Mouse (Mus musculus): ENCODE measurements around the gene Rorb.

Rorb gene

DNA sequence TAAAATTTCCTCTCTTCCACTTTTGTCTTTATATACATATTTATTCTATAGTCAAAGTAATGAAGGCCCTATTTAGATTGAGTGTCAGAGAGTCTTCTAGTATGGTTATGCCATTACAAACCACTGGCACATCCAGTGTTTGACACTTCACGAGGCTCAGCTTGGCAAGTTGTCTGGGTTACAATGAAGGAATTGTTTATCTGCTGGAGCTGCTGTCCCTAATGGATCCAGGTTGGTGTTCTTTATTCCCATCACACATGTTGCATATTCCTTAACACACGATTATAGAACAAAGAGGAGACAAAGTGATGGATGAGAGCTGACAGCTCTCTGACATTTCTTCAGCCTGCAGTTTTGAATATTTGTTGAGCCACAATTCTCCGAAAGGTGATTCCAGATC, 77.0 kb downstream of the Rorb start:
- no peak for ATAC-seq (ENCODE audit: low TSS enrichment)

- peak; percentile 89 for ATAC-seq (ENCODE audit: low TSS enrichment)
Observed at GRCm38 (mm10) chr19:19005144-19005543, 105.9 kb downstream of the Rorb start.

DNA sequence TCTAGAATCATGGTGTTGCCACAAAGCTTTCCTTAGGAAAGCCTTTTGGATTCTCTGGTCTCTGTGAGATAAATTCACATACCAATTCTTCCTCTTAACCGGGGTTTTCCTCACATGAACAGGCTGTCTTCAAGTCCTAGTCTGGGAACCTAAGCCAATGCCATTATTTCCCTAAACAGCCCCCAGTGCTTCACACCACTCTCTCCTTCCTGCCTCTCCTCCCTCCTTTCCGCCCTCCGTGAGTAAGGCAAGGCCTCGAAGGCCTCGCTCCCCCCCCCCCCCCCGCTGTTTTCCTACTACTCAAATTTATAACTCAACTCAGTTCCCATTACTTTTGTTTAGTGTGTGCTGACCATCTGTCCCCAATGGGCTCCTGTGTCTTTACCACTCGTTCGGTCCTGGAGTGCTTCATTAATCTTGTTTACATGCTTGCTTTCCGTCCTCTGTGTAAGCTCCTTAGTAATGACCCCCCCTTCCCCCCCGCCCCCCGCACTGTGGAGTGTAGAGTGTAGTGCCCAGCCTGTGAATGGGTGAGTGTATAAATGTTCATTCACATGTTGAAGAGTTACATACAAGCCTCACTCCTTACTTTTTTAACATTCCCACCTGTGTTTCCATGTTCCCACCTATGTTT, 106.9 kb downstream of the Rorb start:
- ATAC-seq (ENCODE audit: low TSS enrichment): no peak

GRCm38 (mm10) chr19:18998966-18999365, 112.0 kb downstream of the Rorb start:
- no peak for ATAC-seq (ENCODE audit: low TSS enrichment)

DNA sequence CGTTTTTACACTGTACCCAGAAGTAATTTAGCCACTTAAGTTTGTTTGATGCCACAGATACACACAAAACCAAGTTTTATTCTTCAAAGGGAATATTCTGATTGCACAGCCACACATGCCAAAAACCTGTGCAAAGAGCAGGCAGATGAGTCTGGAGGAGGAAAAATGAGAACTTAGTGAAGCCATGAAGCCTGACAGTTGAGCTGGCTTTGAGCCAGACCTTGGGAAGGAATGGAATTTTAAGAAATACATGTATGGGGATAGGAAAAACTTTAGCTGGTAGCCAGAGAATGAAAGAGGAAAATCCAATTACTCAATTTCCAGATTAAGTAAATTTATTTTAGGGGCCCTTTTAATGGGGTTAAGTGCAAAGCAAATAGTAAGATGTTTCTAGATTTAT, 113.3 kb downstream of the Rorb start:
- 0 out of 2 replicates have a peak, but pooled peaks have one; percentile 22 for ATAC-seq (ENCODE audit: low TSS enrichment)

DNA sequence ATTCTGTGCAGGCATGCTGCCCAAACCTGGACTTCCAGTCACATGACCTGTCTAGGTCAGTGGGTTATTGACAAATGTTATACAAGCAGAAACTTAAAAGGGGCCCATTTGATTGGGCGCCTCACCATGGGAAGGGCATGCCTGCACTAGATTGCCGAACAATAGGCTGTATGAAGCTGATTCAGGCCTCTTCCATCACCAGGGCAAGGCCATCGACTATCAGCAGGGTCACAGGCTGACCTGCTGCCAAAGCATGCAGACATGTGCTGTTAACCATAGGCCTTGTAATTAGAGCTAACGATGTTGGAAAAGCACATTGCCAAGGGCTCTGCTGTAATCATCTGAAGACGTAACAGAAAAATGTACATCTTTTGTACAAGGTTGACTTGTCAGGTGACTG, 131.0 kb downstream of the Rorb start:
- ATAC-seq (ENCODE audit: low TSS enrichment): no peak

DNA sequence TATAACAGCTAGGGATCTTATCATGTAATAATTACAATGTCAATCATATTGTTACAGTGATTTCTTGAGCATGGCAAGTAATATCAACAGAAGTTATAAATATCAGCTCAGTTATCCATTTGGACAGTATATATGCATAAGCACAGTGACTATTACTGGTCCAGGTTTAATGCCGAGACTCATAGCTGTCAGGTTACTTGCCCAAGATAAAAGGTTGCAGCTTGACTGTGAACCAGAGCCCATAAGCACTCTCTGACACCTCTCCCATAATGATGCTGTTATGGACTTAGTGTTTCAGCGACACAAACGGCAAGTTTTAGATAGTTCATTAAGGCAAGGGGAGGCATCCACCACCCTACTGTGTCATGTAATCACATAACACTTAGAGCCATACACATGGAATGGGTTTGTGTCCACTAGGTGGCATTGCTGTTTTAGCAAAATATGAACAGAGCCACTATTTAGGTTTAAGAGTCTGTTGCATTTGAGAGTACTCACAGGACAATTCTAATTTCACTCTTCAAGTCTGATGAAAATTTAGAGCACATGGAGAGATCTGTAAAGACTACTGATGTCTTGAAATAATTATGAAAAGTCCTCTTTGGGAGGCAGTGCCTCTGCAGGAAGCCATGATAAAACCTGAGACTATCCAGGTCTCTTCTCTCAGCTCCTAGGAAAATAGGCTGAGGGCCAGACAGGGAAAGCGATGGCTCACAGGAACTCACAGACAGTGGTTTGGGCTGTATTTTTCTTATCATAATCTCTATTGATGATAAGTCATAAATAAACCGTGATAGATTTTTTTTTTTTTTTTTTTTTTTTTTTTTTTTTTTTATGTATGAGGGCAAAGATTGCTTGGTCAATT, 136.0 kb downstream of the Rorb start:
- ATAC-seq (ENCODE audit: low TSS enrichment): peak; percentile 81

DNA sequence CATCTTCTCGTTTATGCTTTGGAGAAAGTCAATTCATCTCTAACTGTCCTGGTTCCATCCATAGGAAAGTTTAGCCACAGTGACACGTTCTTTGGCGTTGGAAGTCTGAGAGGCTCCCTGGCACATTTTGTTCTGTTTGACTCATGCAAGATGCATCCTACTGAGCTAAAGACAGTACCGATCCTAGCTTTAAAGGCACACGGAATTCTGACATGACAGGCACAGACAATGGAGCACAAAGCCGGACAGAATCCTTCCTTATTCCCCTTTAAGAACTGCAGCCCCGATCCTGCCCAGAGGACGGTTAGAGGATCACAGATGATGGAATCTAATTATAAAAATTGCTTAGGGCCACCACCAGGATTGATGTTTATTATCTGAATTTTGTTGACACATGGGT, 141.6 kb downstream of the Rorb start:
- peak; percentile 60 for ATAC-seq (ENCODE audit: low TSS enrichment)

- peak; percentile 61 for ATAC-seq (ENCODE audit: low TSS enrichment)
Observed at GRCm38 (mm10) chr19:18967307-18967706, 143.7 kb downstream of the Rorb start.

DNA sequence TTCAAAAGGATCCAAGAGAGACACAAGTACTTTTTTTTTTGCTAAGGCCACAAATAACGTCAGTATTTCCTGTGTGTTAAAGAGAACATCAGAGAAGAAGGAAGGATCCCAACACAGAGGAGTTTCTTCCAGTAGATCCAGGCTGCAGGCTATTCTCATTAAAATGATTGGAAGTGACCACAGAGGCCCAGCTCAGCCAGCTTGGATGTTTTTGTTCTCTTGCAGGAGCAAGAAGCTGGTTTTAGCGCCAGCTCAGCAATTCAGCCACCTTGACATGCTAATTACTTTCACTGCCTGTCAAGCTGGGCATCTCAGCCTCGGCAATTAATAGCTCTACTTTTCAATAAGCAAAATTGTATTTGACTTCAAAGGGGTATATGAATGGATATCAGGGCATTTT, 151.1 kb downstream of the Rorb start:
- ATAC-seq (ENCODE audit: low TSS enrichment): no peak

DNA sequence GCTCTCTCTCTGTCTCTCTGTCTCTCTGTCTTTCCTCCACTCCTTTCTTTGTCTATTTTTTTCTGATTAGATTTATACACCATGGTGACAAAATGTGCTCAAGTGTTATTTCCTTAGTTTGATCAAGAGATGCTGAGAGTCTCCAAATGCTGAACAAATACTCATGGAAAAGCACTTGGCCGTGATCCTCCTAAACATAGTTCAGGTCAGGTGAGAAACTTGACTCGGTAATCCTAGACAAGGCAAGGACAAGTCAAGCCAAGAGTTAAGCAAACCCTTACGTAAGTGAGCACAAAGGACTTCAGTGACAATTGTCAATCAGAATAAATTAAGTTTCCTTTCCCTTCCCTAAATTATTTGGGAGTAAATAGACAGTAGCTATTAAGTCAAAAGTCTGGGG, 158.2 kb downstream of the Rorb start:
- no peak for ATAC-seq (ENCODE audit: low TSS enrichment)

- peak; percentile 75; the same call in 1 of the 2 replicates for ATAC-seq (ENCODE audit: low TSS enrichment)
Observed at GRCm38 (mm10) chr19:18947193-18947592, 163.8 kb downstream of the Rorb start.

DNA sequence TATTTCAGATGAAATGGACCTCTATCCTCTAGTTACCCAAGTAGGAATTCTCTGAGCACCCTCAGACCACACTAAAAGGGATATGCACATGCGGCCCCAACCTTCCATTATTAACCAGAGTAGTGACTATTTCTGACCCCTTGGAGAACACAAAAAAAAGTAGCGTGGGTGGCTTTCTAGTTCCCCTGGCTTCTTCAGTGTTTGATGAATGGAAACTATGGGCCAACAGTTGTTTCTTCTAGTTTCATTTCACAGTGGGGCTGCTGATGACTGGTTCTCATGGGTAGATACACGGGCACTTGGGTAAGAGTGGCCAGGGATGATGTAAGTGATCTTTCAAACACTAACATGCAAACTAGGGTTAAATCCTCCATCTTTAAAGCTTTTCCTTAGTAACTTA, 165.7 kb downstream of the Rorb start:
- no peak for ATAC-seq (ENCODE audit: low TSS enrichment)

DNA sequence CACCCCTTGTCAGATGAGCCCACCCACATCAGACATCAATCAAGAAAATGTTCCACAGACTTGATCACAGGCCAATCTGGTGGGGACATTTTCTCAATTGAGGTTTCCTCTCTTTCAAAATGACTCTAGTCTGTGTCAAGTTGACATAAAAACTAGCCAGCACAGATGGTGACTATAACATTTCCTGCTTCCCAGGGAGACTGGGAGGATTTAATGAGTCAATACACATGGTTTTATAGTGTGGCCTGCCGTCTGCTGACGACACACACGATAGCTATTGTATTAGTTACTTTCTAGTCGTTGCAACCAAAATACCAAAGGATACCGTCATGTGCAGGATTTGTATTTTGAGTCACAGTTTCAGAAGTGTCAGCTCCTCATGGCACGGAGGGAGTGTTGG, 169.6 kb downstream of the Rorb start:
- ATAC-seq (ENCODE audit: low TSS enrichment): peak; percentile 57

GRCm38 (mm10) chr19:18911755-18912340, 199.1 kb downstream of the Rorb start:
- ATAC-seq (ENCODE audit: low TSS enrichment): no peak

DNA sequence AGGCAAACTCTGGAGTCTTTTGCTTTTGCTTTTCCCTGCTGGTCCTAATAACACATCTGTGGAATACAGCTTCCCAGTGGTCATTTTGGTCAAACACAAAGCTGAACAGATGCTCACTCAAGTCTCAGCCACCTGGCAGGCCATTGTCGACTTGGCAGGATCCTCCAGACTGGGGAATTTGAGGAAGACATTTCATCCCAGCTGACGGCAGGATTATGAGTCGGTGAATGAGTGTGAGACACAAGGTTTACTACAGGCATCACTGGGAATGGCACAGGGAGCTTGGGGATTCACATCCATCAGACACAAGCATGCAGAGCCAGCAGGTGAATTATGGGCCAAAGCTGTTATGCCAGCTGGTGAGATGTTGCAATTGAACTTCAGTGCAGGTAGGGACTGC, 201.4 kb downstream of the Rorb start:
- ATAC-seq (ENCODE audit: low TSS enrichment): no peak

GRCm38 (mm10) chr19:18905511-18905910, 205.5 kb downstream of the Rorb start:
- no peak for ATAC-seq (ENCODE audit: low TSS enrichment)

DNA sequence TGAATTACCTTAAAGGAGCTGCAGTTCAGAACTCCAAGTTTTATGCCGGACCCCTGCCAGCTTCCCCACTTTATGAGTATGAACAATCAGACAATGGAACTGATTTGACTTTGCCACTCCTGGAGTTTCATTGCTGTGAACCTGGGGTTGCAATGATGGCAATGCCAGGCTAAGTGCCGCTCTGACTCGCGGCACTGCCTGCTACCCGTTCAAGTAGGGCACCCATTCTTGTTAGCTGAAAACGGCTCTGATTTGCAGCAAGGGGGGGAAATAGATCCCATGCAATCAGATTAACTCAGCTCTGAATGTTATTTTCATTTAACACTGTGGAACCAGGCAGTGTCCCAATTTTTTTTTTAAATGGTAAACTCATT, 208.3 kb downstream of the Rorb start:
- ATAC-seq (ENCODE audit: low TSS enrichment): peak; percentile 16; the same call in 1 of the 2 replicates

DNA sequence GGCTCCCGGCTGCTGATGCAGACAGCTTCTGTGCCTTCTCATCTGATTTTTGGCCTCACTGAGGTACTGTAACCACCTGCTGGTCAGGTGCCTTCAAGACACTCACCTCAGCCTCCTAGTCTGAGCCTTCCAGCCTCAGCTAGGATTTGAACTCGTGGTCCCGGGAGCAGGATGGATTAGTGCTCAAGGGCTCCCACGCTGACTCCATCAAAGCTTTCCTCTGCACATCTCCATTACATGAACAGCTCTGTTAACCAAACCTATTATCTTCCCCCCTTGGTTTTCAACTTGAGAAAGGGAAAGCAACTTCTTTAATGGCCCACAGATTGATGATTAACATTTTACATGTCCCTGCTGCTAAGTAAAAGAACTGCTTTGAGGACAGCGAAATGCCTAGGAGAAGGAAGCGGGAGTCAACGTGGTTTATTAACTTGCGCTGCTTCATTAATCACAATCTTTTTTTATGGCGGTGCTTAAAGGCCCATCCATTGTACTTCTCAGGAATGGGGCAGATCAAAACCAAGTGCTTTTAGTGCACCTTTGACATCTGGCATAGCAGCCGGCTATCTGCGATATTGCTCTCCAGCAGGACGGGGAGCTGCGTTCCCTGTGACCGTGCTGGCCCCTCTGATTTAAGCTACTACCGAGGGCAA, 208.8 kb downstream of the Rorb start:
- no peak for ATAC-seq (ENCODE audit: low TSS enrichment)

DNA sequence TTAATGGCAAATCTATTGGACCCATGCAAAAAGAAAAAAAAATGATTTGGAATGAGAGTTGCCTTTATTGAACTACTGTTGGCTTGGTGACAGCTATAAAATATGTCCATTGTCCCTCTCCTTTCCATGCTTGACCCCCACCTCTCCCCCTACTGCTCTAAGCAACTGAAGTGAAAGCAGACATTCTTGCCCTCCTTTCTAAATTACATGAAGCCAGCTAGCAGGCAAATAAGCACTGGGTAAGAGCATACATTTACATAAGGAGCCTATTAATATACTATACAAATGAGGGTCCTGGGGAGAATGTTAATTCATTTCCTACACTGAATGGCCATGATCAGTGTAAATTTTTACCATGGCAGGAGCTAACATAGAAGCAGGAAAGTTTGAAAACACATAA, 212.8 kb downstream of the Rorb start:
- ATAC-seq (ENCODE audit: low TSS enrichment): no peak

DNA sequence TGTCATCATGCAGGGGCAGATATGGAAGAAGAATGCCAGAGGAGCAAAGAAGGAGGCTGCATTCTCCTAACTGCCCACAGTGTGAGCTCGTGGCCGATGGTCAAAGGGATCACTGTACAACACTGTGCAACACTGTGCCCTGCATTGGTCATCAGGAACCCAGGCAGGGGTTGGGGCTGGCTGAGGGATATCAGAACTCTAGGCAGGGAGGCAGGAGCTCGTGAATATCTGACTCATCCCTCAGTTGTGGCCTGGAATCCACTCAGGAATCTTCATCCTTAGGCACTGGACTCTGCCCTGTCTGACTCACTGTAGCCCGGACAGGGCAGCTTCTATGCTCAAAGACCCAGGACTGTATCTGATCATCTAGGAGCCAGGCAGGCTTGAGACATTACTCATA, 220.8 kb downstream of the Rorb start:
- ATAC-seq (ENCODE audit: low TSS enrichment): no peak

DNA sequence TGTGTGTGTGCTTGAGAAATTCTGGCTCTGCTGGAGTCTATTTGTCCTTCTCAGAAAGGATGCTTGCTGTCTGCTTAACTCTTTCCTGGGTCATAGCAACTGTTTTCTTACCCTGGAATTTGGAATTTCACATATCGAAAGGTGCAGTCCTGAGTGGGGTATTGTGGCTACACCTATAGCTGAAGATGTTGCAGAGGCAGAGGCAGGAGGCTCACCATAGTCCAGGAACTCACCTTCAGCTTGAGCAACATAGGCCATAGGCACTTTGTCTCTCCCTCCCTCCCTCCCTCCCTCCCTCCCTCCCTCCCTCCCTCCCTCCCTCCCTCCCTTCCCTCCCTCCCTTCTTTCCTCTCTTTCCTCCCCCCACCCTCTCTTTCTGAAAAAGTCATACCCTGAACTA, 221.4 kb downstream of the Rorb start:
- no peak; the same call in 1 of the 2 replicates for ATAC-seq (ENCODE audit: low TSS enrichment)

All from frontal cortex, adult (tissue).